Mouse (Mus musculus) layer of hippocampus, adult 18-20 months (tissue): ENCODE data around the gene Slc7a15. TPM values are rescaled to one million over a fixed set of nuclear protein-coding genes. Genes with fewer than 3 reads are reported as not detected.

Source experiments
- DNase-seq, 2 experiments: peaks; one replicate each; pipeline ENCODE4 v3.0.0; 2022; ENCODE audit warnings: low spot score in 2 of 2
- total RNA-seq, 2 experiments: library from RNA; stranded (reverse); gene quantifications; 2 replicates each; pipeline ENCODE4 v1.2.3; 2021

The Slc7a15 gene
- total RNA-seq, 2 experiments from 2014 or later, result not detected

DNA sequence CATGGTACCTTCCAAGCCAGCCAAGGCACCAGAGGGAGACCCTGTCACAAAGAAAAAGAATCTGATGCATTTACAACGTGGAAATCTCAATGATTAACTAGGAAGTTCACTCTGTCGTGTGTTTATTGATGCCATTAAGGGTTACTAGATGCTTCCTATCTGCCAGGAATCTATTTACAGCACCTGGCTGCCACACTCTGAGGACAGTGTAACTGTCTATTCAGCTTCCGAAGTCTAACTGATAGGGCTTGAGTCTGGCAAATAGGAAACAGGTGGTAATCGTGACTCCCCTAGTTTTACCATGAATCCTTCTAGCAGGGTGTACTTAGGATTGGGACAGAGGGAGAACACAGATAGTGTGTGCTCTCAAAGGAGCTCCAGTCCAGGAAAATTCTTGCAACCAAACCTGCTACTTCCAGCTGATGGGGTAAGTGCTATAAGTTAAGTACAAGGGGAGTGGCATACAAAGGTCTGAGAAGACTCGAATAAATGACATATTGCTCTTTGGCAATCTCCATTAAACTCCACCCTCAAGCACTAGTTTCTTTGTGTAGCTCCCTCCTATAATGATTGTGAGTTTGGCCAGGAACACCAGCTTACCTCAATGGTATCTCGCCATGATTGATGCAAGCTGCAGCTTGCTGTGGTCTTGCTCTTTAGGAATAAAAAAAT, 88.4 kb downstream of the Slc7a15 start:
- no peak for DNase-seq

DNA sequence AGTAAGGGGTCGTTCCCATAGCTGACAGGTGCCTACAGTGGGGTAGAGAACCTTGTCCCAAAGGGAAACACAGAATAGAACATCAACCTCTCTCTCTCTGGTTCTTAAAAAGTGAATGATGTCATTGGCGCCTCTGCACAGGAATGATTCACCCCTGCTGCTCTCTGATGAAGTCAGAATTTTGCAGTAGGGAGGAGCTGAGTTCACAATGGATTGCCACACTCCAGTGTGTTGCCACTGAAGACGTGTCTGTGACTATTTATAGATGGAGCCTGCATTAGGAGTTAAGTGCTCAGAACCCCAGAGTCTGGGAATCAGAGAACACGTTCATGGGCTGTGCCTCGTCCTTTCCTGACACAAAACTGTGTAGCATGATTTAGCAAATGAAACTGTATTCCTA, 89.2 kb downstream of the Slc7a15 start:
- DNase-seq, result no peak

DNA sequence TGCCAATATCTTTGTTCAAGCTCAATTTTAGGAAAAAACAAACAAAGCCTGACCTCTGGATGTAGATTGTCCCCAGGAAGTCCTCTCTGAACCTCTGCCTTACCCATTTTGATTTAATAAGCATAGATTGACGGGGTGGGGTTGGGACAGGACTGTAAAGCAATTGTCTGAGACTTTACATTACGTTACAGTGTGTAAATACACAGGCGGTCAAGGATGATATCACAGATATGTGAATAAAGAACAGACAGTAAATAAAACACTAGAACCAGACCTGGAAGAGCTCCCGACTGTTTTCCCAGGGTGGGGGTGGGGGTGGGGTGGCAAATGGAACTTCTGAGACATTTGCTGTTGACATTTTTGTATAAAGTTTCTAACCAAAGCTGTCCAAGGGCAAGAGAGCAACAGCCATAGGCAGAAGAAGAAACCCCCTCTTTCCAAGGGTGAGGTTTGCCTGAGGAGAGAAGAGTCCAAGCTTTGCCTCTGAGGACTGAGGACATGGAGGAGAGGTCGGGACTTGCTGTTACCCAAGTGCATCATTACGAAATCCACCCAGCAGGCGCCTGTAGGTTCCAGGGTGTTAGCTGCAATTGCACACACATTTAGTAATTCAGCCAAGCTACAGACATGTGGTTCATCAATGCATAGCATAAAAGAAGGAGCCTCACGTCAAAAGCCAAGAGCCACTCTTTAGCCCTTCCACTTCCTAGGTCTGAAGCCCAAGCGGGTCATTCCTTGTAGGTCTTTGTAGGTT, 91.7 kb downstream of the Slc7a15 start:
- no peak for DNase-seq

DNA sequence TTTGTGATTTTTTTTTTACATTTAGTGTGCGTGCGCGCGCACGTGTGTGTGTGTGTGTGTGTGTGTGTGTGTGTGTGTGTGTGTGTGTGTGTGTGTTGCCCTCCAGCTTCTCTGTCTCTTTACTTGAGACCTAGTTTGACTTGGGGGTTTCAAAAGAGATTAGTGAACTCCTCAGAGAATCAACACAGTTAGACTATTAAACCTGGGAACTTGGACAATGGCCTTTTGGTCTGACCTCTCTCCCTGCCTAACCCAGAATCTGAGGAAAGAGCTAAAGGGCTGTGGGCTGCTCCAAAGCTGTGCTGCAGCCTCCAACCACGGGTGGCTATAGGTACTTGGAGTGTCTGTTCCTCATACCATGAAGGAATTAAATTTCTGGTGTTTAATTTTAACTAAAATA, 94.7 kb downstream of the Slc7a15 start:
- no peak for DNase-seq

DNA sequence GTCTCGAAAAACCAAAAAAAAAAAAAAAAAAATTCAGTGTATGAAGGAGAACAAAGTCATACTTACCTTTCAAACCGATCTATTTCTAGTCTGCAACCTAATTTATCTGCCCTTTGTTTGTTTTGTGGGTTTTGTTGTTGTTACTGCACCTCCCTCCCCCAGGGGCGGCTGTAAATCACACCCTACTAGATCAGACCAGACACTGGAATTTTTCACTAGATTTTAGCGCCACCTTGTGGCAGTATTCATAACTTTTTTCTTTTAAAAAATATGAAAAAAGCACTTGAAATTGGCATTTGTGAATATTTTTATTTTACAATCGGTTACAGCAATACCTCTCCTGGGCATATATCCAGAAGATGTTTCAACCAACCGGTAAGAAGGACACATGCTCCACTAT, 96.3 kb downstream of the Slc7a15 start:
- peak in 1 of 2 experiments; percentile 82 for DNase-seq

DNA sequence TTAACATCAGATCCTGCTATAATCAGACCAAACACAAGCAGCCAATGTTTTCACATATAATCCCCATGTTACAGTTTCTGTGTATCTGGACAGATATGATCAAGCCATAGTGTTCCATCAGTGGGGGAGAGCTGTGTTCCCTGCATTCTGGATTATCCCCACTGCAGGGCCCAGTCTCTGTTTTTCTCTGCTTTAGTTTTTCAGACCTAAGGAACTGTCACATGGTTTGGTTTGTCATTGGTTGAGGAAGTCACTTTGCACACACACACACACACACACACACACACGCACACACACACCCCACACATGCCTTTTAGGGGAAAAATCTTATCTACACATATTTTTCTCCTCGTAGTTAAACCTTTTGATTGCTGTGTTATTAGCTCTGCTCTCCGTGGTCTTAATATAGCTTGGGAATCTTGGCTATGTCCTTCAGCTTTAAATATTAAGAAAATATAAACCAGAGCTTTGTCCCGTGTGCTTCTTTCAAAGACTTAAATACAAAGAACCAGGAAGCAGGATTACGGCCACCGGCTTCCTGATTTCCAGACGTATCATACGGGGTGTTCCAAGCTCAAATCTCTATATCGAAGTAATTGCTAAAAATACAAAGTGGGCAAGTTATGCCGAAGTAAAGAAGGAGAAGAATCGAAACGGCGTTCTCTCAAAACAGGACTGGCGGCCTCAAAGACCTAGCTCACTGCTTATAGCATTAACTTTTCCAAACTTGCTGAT, 97.1 kb downstream of the Slc7a15 start:
- no peak for DNase-seq

DNA sequence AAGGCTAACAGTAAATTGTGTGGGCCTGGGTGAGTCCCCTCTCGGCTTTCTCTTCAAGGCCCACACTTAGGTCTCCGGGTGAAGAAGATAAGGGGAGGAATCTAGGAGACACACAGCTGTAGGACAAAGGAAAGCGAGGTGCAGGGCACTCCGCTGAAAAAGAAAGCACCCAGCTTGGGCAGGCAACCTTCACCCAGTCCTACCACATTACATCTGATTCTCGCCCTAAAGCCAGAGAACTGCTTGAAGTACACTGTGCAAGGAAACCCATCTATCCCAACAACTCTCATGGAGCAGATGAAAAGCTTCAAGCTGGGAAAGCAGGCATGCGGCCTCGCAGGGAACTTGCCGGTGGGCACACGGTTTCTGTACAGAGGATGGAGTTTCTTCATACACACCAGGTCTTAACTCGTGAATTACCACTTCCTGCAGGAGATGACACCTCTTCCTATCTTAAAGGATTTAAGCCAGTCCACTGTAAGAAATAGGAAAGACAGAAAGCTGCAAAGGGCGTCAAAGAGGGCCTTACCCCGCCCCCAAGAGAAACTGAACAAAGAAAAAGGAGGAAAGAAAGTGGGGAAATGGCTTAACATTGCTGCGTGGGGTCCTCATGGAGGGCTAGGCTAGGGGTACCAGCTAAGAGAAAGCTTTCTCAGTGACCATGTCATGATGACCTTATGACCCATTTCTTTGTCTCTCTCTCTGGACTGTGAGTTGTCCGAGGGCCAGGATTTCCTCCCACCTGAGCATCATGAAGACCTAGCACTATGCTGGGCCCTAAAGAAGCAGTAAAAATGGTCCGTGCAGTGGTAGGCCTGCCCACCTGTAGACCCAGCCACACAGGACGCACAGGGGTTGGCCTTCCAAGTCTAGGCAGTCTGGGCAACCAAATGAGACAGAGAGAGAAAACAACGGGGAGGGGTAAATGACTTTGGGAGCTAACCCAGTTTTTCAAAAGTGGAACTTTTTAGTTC, 98.0 kb downstream of the Slc7a15 start:
- DNase-seq, result no peak

DNA sequence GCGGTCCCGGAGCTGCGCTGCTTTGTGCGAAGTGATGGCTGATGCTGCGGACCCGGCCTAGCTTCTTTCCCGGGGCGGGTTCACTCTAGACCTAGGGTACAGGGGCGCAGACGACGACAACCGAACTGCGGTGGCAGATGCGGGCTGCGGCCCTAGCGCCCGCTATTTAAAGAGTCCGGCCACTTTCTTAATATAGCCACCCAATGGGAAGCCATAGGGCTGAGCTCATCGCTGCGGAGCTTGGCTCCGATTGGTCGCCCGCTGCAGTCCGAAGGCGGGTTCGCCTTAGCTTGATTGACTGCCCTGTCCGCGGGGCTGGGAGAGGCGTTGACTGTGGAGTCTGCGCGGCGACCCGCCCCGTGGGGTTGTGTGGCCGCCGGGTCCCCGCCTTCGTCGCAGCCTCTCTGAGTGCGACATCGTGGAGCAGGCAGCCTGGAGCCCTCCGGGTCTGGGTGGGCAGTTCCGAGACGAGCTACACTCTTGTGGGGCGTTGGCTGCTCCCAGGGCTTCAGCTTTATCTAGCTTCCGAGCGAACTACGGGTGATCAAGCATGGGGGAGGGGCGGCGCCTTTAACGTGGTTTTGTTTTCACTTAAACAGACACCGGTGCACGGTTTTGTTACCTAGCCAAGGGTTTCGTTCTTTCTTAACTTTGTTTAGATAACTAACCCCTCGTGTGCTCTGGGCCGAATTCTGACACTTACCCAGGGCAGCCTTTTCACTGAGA, 98.8 kb downstream of the Slc7a15 start, which contains the start of gene Rhob:
Gene Rhob, minus strand, starts transcription at position 139 of the 726 bp plus-strand sequence.
- DNase-seq, result peak; percentile 99

DNA sequence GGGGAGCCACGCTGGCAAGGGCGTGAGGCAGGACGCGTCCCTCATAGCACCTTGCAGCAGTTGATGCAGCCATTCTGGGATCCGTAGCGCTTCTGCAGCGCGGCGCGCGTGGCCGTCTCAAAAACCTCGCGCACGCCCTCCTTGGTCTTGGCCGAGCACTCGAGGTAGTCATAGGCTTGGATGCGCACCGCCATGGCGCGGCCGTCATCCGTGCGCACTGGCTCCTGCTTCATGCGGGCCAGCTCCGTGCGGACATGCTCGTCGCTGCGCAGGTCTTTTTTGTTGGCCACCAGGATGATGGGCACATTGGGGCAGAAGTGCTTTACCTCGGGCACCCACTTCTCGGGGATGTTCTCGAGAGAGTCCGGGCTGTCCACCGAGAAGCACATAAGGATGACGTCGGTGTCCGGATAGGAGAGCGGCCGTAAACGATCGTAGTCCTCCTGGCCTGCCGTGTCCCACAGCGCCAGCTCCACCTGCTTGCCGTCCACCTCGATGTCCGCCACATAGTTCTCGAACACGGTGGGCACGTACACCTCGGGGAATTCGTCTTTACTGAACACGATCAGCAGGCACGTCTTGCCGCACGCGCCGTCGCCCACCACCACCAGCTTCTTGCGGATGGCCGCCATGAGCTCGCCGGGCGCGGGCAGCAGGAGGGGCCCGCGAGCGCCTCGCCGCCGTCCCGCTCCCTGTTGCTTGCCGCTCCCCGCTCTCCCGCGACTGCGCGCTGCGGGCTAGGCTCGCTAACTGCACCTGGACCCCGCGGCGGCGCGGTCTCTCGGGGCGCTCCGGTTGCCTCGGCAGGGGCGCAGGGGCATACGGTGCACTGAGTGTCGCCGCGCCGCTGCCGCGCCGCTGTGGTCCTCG, 99.6 kb downstream of the Slc7a15 start:
- peak; percentile 44 to 67 for DNase-seq

DNA sequence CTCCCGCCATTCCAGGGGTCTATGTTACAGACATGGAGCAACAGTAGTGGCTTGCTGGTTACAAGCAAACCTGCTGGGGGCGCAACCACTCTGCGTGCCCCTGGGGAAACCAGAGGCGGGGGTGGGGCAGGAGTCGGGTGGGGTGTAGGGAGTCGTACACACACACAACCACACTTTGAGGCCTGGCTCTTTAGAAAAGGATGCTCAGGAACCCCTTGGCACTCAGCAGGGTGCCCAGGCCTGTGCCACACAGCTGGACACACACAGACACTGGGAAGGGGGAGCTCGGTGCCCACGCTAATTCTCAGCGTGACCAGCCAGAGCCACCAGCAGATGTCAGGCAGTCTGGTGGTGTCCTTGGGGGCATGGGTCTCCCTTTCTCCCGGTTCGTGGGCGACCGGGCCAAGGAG, 100.3 kb downstream of the Slc7a15 start:
- peak in 1 of 2 experiments; percentile 71 for DNase-seq

DNA sequence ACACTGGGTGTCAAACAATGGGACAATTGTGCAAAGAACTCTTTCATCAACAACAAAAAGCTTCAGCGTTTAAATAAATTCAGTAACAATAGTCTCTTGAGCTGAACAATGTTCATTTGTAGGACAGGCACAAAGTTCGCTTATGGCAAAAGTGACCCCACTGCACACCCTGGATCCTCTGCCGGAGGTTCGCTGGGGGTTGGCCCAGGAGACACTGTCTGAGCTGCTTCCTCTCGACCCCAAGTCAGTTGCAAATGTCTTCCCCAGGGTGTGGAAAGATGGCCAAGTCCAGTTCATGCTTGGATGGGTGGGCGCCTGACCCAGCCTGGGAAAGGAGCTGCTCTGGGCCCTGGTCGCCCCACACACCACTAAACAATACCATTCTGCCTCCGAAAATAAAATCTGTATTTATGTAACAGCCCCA, 100.7 kb downstream of the Slc7a15 start:
- peak; percentile 23 to 60 for DNase-seq

DNA sequence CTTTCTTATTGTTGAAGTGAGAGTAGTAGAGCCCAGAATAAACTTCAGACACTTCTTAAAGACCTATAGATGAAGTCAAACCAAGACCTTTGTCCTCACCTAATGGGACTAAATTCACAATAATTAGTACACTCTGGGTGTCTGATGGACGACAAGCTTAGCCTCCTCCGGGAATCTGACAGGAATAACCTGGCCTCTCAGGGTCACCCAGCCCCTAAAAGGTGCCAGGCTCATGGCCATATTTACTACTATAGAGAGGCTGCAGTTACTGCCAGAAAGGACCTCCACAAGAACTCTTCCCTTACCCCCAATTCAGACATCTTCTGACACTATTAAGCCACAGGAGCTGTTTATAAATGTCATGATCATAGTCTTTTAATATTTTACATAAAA, 101.6 kb downstream of the Slc7a15 start:
- DNase-seq, result no peak

DNA sequence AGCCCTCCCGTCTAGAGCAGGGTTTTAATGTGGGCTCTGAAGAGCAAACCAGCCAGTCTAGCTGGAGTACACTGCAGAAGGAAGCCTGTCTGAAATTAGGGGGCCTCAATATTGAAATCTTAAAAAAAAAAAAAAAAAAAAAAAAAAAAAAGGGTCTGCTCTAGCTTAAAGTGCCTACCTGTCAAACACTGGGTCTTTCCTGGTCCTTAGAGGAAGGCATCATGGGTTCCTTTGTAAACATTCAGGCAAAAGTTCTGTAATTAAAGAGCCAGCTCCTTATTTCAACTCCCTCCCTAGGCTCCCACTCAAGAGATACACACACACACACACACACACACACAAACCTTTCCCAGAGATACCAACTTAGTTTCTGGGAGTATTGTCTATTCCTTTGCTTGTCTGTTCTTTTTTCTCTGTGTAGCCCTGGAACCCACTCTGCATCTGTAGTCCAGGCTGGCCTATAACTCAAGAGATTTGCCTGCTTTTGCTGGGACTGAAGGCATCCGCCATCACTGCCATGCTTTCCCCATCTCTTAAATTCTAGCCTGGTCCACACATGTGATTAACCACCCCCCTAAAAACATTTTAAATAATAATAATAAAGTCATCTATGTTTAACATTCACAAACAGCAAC, 102.1 kb downstream of the Slc7a15 start:
- no peak for DNase-seq

DNA sequence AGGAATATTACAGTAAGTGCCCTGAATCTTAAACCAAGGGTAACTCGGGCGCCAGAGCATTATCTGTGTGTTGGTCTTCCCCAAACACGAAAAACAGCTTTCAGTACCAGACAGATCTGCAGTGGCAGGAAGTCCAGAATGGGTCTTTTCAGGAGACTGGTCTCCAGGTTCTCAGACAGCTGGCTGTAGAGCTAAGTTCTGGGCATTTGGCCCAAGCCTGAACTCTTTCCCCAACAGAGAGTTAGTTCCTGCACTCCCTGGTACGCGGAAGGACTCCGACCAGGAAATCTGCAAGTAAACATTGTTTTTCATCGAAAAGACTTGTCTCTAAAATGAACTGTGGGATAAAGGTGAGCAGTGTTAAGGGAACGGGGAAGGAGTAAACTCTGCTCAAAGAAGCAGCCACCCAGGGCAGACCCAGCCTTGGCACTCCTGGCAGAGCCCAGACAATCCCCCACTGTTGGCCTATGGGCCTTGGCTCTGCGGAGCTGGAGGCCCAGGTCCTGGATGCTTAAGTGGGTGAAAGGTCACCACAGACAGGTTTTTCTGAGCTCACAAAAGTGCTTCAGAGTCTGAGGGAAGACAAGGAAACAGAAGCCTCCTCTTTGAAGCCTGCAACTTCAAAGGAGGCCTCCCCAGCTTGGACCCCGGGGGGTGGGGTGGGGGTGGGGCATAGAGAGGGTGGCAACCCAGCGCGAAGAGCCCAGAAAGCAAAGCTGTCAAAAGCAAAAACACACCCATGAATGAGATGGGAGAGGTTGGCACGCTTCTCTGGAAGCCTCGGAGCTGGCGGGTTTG, 102.8 kb downstream of the Slc7a15 start:
- DNase-seq, result peak in 1 of 2 experiments; percentile 65

DNA sequence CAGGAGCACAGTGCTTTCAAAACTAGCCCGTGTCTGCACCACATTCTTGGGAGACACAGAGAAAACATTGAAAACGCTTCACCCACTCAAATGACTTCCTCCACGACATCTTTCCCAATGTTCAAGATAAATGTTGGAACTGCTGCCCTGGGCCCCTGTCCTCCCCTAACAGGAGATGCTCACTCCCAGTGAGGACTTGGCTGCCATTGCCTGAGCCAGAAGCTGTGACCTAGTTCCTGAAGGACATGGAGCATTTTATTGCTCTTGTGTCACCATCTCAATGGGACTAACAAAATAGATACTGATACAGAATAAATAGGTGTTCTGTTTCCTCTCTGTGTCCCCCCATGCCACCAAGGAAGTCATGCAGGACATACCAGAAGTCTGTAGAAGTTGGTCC, 104.2 kb downstream of the Slc7a15 start:
- no peak for DNase-seq

DNA sequence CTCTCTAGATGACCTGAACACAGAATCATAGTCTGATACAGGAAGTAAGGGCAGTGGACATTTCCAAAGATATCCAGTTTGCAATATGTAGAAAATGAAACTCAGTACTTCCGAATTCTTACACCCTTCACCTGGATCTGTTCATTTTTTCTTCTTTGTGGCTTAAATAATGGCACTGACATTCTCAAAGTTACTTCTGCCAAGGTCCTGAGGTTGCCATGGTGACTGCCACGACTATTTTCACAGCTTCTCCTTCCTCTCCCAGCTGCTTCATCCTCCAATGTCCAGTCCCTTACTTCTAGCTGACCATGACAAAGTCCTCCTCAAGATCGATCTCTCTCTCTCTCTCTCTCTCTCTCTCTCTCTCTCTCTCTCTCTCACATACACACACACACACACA, 105.5 kb downstream of the Slc7a15 start:
- no peak for DNase-seq

DNA sequence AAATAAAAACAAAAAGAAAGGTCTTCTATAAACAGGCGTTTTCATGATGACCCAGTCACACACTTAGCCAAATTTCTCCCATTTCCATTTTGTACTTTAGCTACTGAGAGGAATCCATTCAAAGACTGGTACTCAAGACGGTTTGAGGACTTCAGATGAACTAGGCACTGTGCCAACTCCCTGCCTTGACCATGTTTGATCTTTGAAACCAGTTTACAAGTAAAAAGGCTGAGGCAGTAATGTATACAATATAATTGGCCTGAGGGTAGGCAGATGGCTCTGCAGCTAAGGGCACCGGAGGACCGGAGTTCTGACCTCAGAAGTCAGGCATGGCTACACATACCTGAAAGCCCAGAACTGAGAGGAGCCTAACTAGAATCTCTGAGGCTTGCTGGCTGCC, 109.8 kb downstream of the Slc7a15 start:
- DNase-seq, result no peak

DNA sequence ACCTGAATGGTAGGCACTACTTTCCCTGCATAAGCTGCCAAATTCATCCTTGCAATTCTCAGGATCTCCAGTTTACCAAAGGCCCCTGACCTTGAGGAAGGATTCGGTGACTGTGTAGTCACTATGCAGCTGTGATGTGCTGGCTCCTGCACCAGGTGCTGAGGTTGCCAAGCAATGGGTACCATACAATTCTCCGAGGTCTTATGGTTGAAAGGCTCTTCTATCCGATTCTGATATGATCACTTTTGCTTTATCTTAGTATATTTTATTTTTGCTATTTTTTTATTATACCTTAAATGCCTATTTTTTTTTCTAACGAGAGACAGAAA, 110.2 kb downstream of the Slc7a15 start:
- no peak for DNase-seq
